ENCODE assay signal across 8 mouse cellular contexts in genomic region chr5:125392977-125393621, GRCm38 (mm10). TPM values are rescaled to one million over a fixed set of nuclear protein-coding genes. Genes with fewer than 3 reads are reported as not detected.
DNase-seq lines count a peak whose midpoint lies in the region; ATAC-seq and TF ChIP-seq lines count a peak whose summit lies in the region.

No protein-coding gene starts in this region.

- H3K27me3 ChIP-seq in erythroblast, embryonic 14.5 days (ENCODE audit: control insufficient read depth), result peaks cover 14% of the 10 kb centered on the region
- no peaks in the 10 kb centered on the region for H3K27me3 ChIP-seq in heart, embryonic 11.5 days (ENCODE audit: control insufficient read depth, insufficient read depth, low read length)
- H3K27me3 ChIP-seq in kidney, embryonic 16.5 days (ENCODE audit: insufficient read depth, low read length), result no peaks in the 10 kb centered on the region
- no peaks in the 10 kb centered on the region for H3K27me3 ChIP-seq in liver, adult 2 months (ENCODE audit: control insufficient read depth, insufficient read depth, low read length)
- H3K27me3 ChIP-seq in myocyte (ENCODE audit: control insufficient read depth, insufficient read depth, insufficient read length), result no peaks in the 10 kb centered on the region
- no peaks in the 10 kb centered on the region for H3K27me3 ChIP-seq in splenic B cell, adult 2 months (ENCODE audit: control insufficient read depth, insufficient read depth, low read length, poor library complexity, severe bottlenecking)

- TF ChIP-seq CTCF in brain, embryonic 14.5 days (IDR thresholded peaks at IDR 0.05; ENCODE audit: borderline replicate concordance, extremely low read depth, insufficient read depth, insufficient read length), result no peak
- no peak for TF ChIP-seq CTCF in liver, adult 2 months (IDR thresholded peaks at IDR 0.05; ENCODE audit: low read depth, low read length)

- peak; percentile 87 to 91 for DNase-seq in B cell, adult 2 months
- peak; percentile 99 for DNase-seq in brain, embryonic 14.5 days (ENCODE audit: low read depth)
- peak; percentile 100 for DNase-seq in liver, adult 2 months (ENCODE audit: extremely low read depth, low read depth, low spot score)
- DNase-seq in splenic B cell, adult 2 months (ENCODE audit: low read depth, low spot score), result peak; percentile 98

- H3K4me1 ChIP-seq in erythroblast, embryonic 14.5 days (ENCODE audit: control insufficient read depth), result peaks cover 51% of the 10 kb centered on the region
- H3K4me1 ChIP-seq in heart, embryonic 11.5 days (ENCODE audit: control insufficient read depth, insufficient read depth, low read length), result peaks cover 34% of the 10 kb centered on the region
- H3K4me1 ChIP-seq in kidney, embryonic 16.5 days (ENCODE audit: insufficient read depth, low read length), result peaks cover 39% of the 10 kb centered on the region
- peaks cover 16% of the 10 kb centered on the region for H3K4me1 ChIP-seq in liver, adult 2 months (ENCODE audit: control insufficient read depth, insufficient read depth, low read length)

- peaks cover 12% of the 10 kb centered on the region for H3K79me2 ChIP-seq in liver, adult 2 months (ENCODE audit: control insufficient read depth, insufficient read depth, low read length)
- peaks cover 24% of the 10 kb centered on the region for H3K79me2 ChIP-seq in myocyte (ENCODE audit: control insufficient read depth, insufficient read depth)

- peak; percentile 92 for ATAC-seq in heart, embryonic 11.5 days (replicated peaks; ENCODE audit: insufficient number of reproducible peaks, low FRiP score, low TSS enrichment)
- peak; percentile 97 for ATAC-seq in kidney, embryonic 16.5 days (ENCODE audit: low FRiP score, low TSS enrichment)

- WGBS in heart, embryonic 11.5 days (ENCODE audit: insufficient replicate concordance), result under 1% methylated on average over 20 of the region's 20 CpGs
- WGBS in kidney, embryonic 16.5 days, result under 1% methylated on average over 20 of the region's 20 CpGs
- under 1% methylated on average over 20 of the region's 20 CpGs for WGBS in liver, adult 2 months

- peak; percentile 58; the same call in 1 of the 2 replicates for TF ChIP-seq POLR2A in brain, embryonic 14.5 days (IDR thresholded peaks at IDR 0.05; ENCODE audit: borderline replicate concordance, extremely low read depth, insufficient read depth, insufficient read length, poor library complexity, severe bottlenecking)
- peak; percentile 62 for TF ChIP-seq POLR2A in liver, adult 2 months (IDR thresholded peaks at IDR 0.05; ENCODE audit: extremely low read depth, insufficient read depth, low read length)
- peak; percentile 55 for TF ChIP-seq POLR2A in myocyte (IDR thresholded peaks at IDR 0.05; ENCODE audit: insufficient read length, low read depth)

- H3ac ChIP-seq in myocyte (ENCODE audit: control insufficient read depth, insufficient read length), result peak overlapping the region; percentile 18

- peak overlapping the region; percentile 74 for H3K4me3 ChIP-seq in erythroblast, embryonic 14.5 days (replicated peaks)
- H3K4me3 ChIP-seq in heart, embryonic 11.5 days (ENCODE audit: low read depth, low read length), result peak overlapping the region; percentile 39
- H3K4me3 ChIP-seq in kidney, embryonic 16.5 days (ENCODE audit: low read length), result peak overlapping the region; percentile 41
- H3K4me3 ChIP-seq in liver, adult 2 months (ENCODE audit: insufficient read depth, low read depth, low read length), result peak overlapping the region; percentile 18
- peak overlapping the region; percentile 100 for H3K4me3 ChIP-seq in myocyte

- peak overlapping the region; percentile 74 for H3K9ac ChIP-seq in heart, embryonic 11.5 days (ENCODE audit: low read depth, low read length)
- peak overlapping the region; percentile 75 for H3K9ac ChIP-seq in kidney, embryonic 16.5 days (replicated peaks; ENCODE audit: low read length)
- peak overlapping the region; percentile 73 for H3K9ac ChIP-seq in liver, adult 2 months (ENCODE audit: low read depth, low read length)

- H3K27ac ChIP-seq in heart, embryonic 11.5 days (ENCODE audit: low read depth, low read length), result peak overlapping the region; percentile 99
- peak overlapping the region; percentile 100 for H3K27ac ChIP-seq in kidney, embryonic 16.5 days (ENCODE audit: low read length)
- peak overlapping the region; percentile 97 for H3K27ac ChIP-seq in liver, adult 2 months (replicated peaks; ENCODE audit: insufficient read depth, low read depth, low read length)

- H3K9me3 ChIP-seq in erythroblast, embryonic 14.5 days (ENCODE audit: control insufficient read depth, low read length), result no peaks in the 10 kb centered on the region
- no peaks in the 10 kb centered on the region for H3K9me3 ChIP-seq in heart, embryonic 11.5 days (replicated peaks; ENCODE audit: control insufficient read depth, low read length)
- H3K9me3 ChIP-seq in kidney, embryonic 16.5 days (ENCODE audit: low read length), result no peaks in the 10 kb centered on the region

- peaks cover 10% of the 10 kb centered on the region for H3K36me3 ChIP-seq in erythroblast, embryonic 14.5 days (ENCODE audit: control insufficient read depth)
- no peaks in the 10 kb centered on the region for H3K36me3 ChIP-seq in heart, embryonic 11.5 days (ENCODE audit: control insufficient read depth, insufficient read depth, low read length)
- peaks cover 6% of the 10 kb centered on the region; the same call in 1 of the 2 replicates for H3K36me3 ChIP-seq in kidney, embryonic 16.5 days (ENCODE audit: insufficient read depth, low read length)
- H3K36me3 ChIP-seq in liver, adult 2 months (ENCODE audit: control insufficient read depth, insufficient read depth, low read length), result peaks cover 9% of the 10 kb centered on the region
- H3K36me3 ChIP-seq in myocyte (ENCODE audit: control insufficient read depth, insufficient read depth), result peaks cover 8% of the 10 kb centered on the region
- peaks cover 4% of the 10 kb centered on the region; the same call in 1 of the 2 replicates for H3K36me3 ChIP-seq in splenic B cell, adult 2 months (ENCODE audit: control insufficient read depth, insufficient read depth, low read length, poor library complexity, severe bottlenecking)

- peak overlapping the region; percentile 65 for H3K4me2 ChIP-seq in heart, embryonic 11.5 days
- peak overlapping the region; percentile 54 for H3K4me2 ChIP-seq in kidney, embryonic 16.5 days (replicated peaks; ENCODE audit: low read depth, low read length)
- peak overlapping the region; percentile 97 for H3K4me2 ChIP-seq in myocyte (ENCODE audit: low read depth)

TF ChIP-seq in myocyte, 11 proteins besides CTCF, POLR2A, EP300 and RAD21 (continues in another document):
- TF ChIP-seq POLR2AphosphoS2 (IDR thresholded peaks at IDR 0.05; ENCODE audit: insufficient read length, low read depth) (peak; percentile 76), TCF12 (IDR thresholded peaks at IDR 0.05; ENCODE audit: insufficient read depth, poor library complexity, severe bottlenecking) (peak; percentile 32), USF1 (IDR thresholded peaks at IDR 0.05; ENCODE audit: low read depth) (peak; percentile 68), MYOD1 (IDR thresholded peaks at IDR 0.05; ENCODE audit: control insufficient read depth in 1 of 3, insufficient read length in 2 of 3, low read depth in 2 of 3) (peak; percentile 71 to 98 (median 77)), MAX (IDR thresholded peaks at IDR 0.05; ENCODE audit: low read depth) (no peak), TCF3 (IDR thresholded peaks at IDR 0.05; ENCODE audit: insufficient read length, low read depth) (peak; percentile 77)

RNA-seq across cellular contexts. Expression of gene Ubc, which starts 3.1 kb away (rescaled TPM):
- polyA plus RNA-seq in brain, embryonic 14.5 days (2012; rRNA removed), result 784 and 896 TPM in 2 replicates
- polyA plus RNA-seq in erythroblast, embryonic 14.5 days (2012), result 17.4 and 56.1 TPM in 2 replicates
- polyA plus RNA-seq in heart, embryonic 11.5 days (2014; fragmentation: Nextera tagmentation; extraction: Ambion mirVana), result 833 and 922 TPM in 2 replicates
- 1,279 and 1,344 TPM in 2 replicates for polyA plus RNA-seq in kidney, embryonic 16.5 days (2015; fragmentation: Nextera tagmentation; extraction: Ambion mirVana)
- total RNA-seq in liver, adult 2 months (2014; rRNA removed), result 634 and 1,049 TPM in 2 replicates
- 990 and 1,297 TPM in 2 replicates for polyA plus RNA-seq in liver, adult 2 months (2012; rRNA removed)
- 878 TPM for polyA plus RNA-seq in myocyte (2012; fragmentation: generic; extraction: Trizol)

RNA-seq across cellular contexts. Expression of gene Gm10382, which starts 4.0 kb away (rescaled TPM):
- polyA plus RNA-seq in brain, embryonic 14.5 days (2012; rRNA removed), result 0.34 and 0.58 TPM in 2 replicates
- polyA plus RNA-seq in erythroblast, embryonic 14.5 days (2012), result 0.06 TPM in 1 of 2 replicates, not detected in the other
- 0.42 TPM in 1 of 2 replicates, not detected in the other for polyA plus RNA-seq in heart, embryonic 11.5 days (2014; fragmentation: Nextera tagmentation; extraction: Ambion mirVana)
- polyA plus RNA-seq in kidney, embryonic 16.5 days (2015; fragmentation: Nextera tagmentation; extraction: Ambion mirVana), result 0.34 and 0.51 TPM in 2 replicates
- 0.13 TPM in 1 of 2 replicates, not detected in the other for total RNA-seq in liver, adult 2 months (2014; rRNA removed)
- polyA plus RNA-seq in liver, adult 2 months (2012; rRNA removed), result 0.16 and 0.24 TPM in 2 replicates
- 1.9 TPM for polyA plus RNA-seq in myocyte (2012; fragmentation: generic; extraction: Trizol)

RNA-seq across cellular contexts. Expression of gene Dhx37, which starts 40.8 kb away (rescaled TPM):
- polyA plus RNA-seq in brain, embryonic 14.5 days (2012; rRNA removed), result 27.6 and 31.5 TPM in 2 replicates
- 0.95 and 1.0 TPM in 2 replicates for polyA plus RNA-seq in erythroblast, embryonic 14.5 days (2012)
- 9.9 and 10.6 TPM in 2 replicates for polyA plus RNA-seq in heart, embryonic 11.5 days (2014; fragmentation: Nextera tagmentation; extraction: Ambion mirVana)
- polyA plus RNA-seq in kidney, embryonic 16.5 days (2015; fragmentation: Nextera tagmentation; extraction: Ambion mirVana), result 10.4 and 14.2 TPM in 2 replicates
- 3.8 and 5.6 TPM in 2 replicates for total RNA-seq in liver, adult 2 months (2014; rRNA removed)
- 12.0 and 14.0 TPM in 2 replicates for polyA plus RNA-seq in liver, adult 2 months (2012; rRNA removed)
- polyA plus RNA-seq in myocyte (2012; fragmentation: generic; extraction: Trizol), result 17.2 TPM

RNA-seq across cellular contexts. Expression of gene Bri3bp, which starts 48.3 kb away (rescaled TPM):
- 13.0 and 23.5 TPM in 2 replicates for polyA plus RNA-seq in brain, embryonic 14.5 days (2012; rRNA removed)
- 0.16 and 0.38 TPM in 2 replicates for polyA plus RNA-seq in erythroblast, embryonic 14.5 days (2012)
- polyA plus RNA-seq in heart, embryonic 11.5 days (2014; fragmentation: Nextera tagmentation; extraction: Ambion mirVana), result 30.8 and 32.7 TPM in 2 replicates
- polyA plus RNA-seq in kidney, embryonic 16.5 days (2015; fragmentation: Nextera tagmentation; extraction: Ambion mirVana), result 44.4 and 46.1 TPM in 2 replicates
- total RNA-seq in liver, adult 2 months (2014; rRNA removed), result 7.7 and 8.8 TPM in 2 replicates
- polyA plus RNA-seq in liver, adult 2 months (2012; rRNA removed), result 18.3 and 23.0 TPM in 2 replicates
- polyA plus RNA-seq in myocyte (2012; fragmentation: generic; extraction: Trizol), result 24.8 TPM

RNA-seq across cellular contexts. Expression of gene Scarb1, which starts 52.2 kb away (rescaled TPM):
- polyA plus RNA-seq in brain, embryonic 14.5 days (2012; rRNA removed), result 43.1 and 45.0 TPM in 2 replicates
- 7.0 and 10.9 TPM in 2 replicates for polyA plus RNA-seq in erythroblast, embryonic 14.5 days (2012)
- polyA plus RNA-seq in heart, embryonic 11.5 days (2014; fragmentation: Nextera tagmentation; extraction: Ambion mirVana), result 57.1 and 67.0 TPM in 2 replicates
- polyA plus RNA-seq in kidney, embryonic 16.5 days (2015; fragmentation: Nextera tagmentation; extraction: Ambion mirVana), result 91.8 and 103 TPM in 2 replicates
- 72.4 and 108 TPM in 2 replicates for total RNA-seq in liver, adult 2 months (2014; rRNA removed)
- 189 and 223 TPM in 2 replicates for polyA plus RNA-seq in liver, adult 2 months (2012; rRNA removed)
- 28.6 TPM for polyA plus RNA-seq in myocyte (2012; fragmentation: generic; extraction: Trizol)

Comparison
In these comparisons a context has a peak if more than half of its experiments do, and no peak if none do; other contexts are left out.
1. Peak in every context shown above with its lines: DNase-seq, ATAC-seq, H3K4me3 ChIP-seq and H3K27ac ChIP-seq.
2. H3K4me3 ChIP-seq: peak in every context shown above with its lines; median percentile 100 in myocyte; 74 in erythroblast, embryonic 14.5 days; 41 in kidney, embryonic 16.5 days; 39 in heart, embryonic 11.5 days; 18 in liver, adult 2 months.
3. RNA of gene Ubc, which starts 3.1 kb away (polyA plus RNA-seq): 1,279 to 1,344 TPM in kidney, embryonic 16.5 days, 990 to 1,297 TPM in liver, adult 2 months, 784 to 896 TPM in brain, embryonic 14.5 days, 878 TPM in myocyte (single experiment) and 833 to 922 TPM in heart, embryonic 11.5 days; 17.4 to 56.1 TPM in erythroblast, embryonic 14.5 days; every median in the first group is over 10 times any median in the second.